Mouse (Mus musculus): ENCODE measurements around the gene Krt76.

GRCm38 (mm10) chr15:101843192-101843591 is 49.5 kb downstream of the Krt76 start:
- TF ChIP-seq SMC3 (IDR thresholded peaks at IDR 0.05; ENCODE audit: low read depth, low read length), result no peak
- TF ChIP-seq MAZ (IDR thresholded peaks at IDR 0.05; ENCODE audit: low read depth, low read length), result no peak
- TF ChIP-seq MXI1 (IDR thresholded peaks at IDR 0.05; ENCODE audit: low read depth, low read length), result no peak
- no peak for TF ChIP-seq POLR2A (IDR thresholded peaks at IDR 0.05; ENCODE audit: low read depth, low read length)
- TF ChIP-seq CHD2 (IDR thresholded peaks at IDR 0.05; ENCODE audit: low read length), result no peak
- no peak for TF ChIP-seq CTCF (conservative IDR thresholded peaks at IDR 0.05 in 1 of 2, IDR thresholded peaks at IDR 0.05 in 1 of 2; ENCODE audit: low read depth in 2 of 2, low read length in 2 of 2)
- no peak for TF ChIP-seq EP300 (IDR thresholded peaks at IDR 0.05; ENCODE audit: low read length)
- no peak for TF ChIP-seq GABPA (IDR thresholded peaks at IDR 0.05; ENCODE audit: insufficient replicate concordance, low read depth, low read length)
- no peak for TF ChIP-seq RAD21 (IDR thresholded peaks at IDR 0.05; ENCODE audit: low read depth, low read length)
- TF ChIP-seq UBTF (IDR thresholded peaks at IDR 0.05; ENCODE audit: low read depth, low read length), result no peak
- TF ChIP-seq MAX (IDR thresholded peaks at IDR 0.05; ENCODE audit: low read length), result no peak
- TF ChIP-seq CHD1 (IDR thresholded peaks at IDR 0.05; ENCODE audit: low read depth, low read length), result no peak
